Mouse (Mus musculus): ENCODE results near the gene Prkch. TPM values are rescaled to one million over a fixed set of nuclear protein-coding genes. Genes with fewer than 3 reads are reported as not detected.

Gene Prkch
- polyA plus RNA-seq, 1 experiment from 2014 or later, result 1.2 TPM

DNA sequence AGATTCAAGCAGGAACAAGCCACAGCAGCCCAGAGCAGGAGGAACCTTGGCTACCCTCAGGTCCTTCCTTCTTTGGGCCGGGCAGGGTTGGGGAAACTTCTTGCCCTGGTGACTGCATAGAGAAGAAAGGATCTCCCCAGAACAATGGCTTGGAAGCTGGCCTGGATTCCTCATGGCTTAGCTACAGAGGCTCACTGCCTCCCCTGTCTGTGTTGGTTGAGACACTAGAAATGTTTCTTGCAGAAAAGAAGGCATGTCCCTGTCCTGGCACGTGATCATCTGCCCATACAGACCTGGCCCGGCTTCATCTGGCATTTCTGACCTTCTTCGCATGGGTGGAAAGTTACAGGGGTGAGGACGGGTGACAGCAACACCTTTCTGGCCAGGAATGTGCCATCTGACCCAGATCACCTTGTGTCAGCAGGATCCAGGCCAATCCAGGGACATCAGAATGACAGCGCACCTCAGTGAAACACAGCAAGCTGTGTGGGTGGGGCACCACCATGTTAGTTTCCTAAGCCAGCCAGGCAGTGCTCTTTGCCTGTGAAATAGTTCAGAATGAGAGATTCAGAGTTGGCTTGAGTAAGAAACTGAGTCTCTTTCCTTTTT, 155.1 kb downstream of the Prkch start:
- DNase-seq (no peak), ATAC-seq (ENCODE audit: low read depth) (no peak)
- no peak overlapping the region for H3K4me2 ChIP-seq
- H3K9ac ChIP-seq, result no peak overlapping the region
- H3K27me3 ChIP-seq, result no peaks in the 10 kb centered on the region
- no peaks in the 10 kb centered on the region for H3K4me1 ChIP-seq (replicated peaks)
- no peaks in the 10 kb centered on the region for H3K9me3 ChIP-seq (replicated peaks)
- no peak overlapping the region for H3K4me3 ChIP-seq (replicated peaks)
- no peaks in the 10 kb centered on the region for H3K36me3 ChIP-seq
- 69% methylated on average over 6 of the region's 6 CpGs for WGBS (ENCODE audit: insufficient replicate concordance)
- no peak overlapping the region for H3K27ac ChIP-seq

DNA sequence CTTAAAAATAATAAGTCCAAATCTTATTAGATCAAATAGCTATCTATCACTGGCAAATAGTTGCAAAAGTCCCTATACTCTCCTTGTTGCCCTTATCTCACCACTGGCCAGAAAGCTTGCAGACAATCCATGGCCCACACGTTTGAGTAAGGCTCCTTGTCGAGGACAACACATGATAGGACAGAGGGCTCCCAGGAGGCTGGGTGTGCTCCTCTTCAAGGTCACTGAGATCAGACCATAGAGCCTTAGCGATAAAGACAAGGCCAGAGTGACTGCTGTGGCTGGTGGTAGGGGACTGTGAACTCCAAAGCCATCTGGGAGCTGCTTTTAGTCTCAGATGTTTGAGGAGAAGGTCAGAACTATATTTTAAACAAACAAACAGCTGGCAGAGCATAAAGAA, 158.0 kb downstream of the Prkch start:
- Histone ChIP-seq H3K4me3 (replicated peaks) (no peak overlapping the region), H3K9me3 (replicated peaks) (no peaks in the 10 kb centered on the region), H3K4me1 (replicated peaks) (no peaks in the 10 kb centered on the region), H3K27ac (no peak overlapping the region), H3K9ac (no peak overlapping the region), H3K36me3 (no peaks in the 10 kb centered on the region), H3K27me3 (no peaks in the 10 kb centered on the region), H3K4me2 (no peak overlapping the region)
- ATAC-seq (ENCODE audit: low read depth), result no peak
- 37% methylated on average over 3 of the region's 3 CpGs for WGBS (ENCODE audit: insufficient replicate concordance)
- no peak for DNase-seq

- DNase-seq, result no peak
- no peak overlapping the region for H3K9ac ChIP-seq
- ATAC-seq (ENCODE audit: low read depth), result no peak
- no peak overlapping the region for H3K27ac ChIP-seq
- no peaks in the 10 kb centered on the region for H3K4me1 ChIP-seq (replicated peaks)
- no peaks in the 10 kb centered on the region for H3K27me3 ChIP-seq
- no peak overlapping the region for H3K4me3 ChIP-seq (replicated peaks)
- no peak overlapping the region for H3K4me2 ChIP-seq
- H3K9me3 ChIP-seq (replicated peaks), result no peaks in the 10 kb centered on the region
- H3K36me3 ChIP-seq, result no peaks in the 10 kb centered on the region
These were observed 158.5 kb downstream of the Prkch start for GRCm38 (mm10) chr12:73743087-73743486.

- no peak overlapping the region for H3K4me2 ChIP-seq
- no peaks in the 10 kb centered on the region for H3K9me3 ChIP-seq (replicated peaks)
- 62% methylated on average over 6 of the region's 6 CpGs for WGBS (ENCODE audit: insufficient replicate concordance)
- no peaks in the 10 kb centered on the region for H3K36me3 ChIP-seq
- no peaks in the 10 kb centered on the region for H3K4me1 ChIP-seq (replicated peaks)
- no peak overlapping the region for H3K9ac ChIP-seq
- DNase-seq (no peak), ATAC-seq (ENCODE audit: low read depth) (no peak)
- H3K4me3 ChIP-seq (replicated peaks), result no peak overlapping the region
- no peak overlapping the region for H3K27ac ChIP-seq
- no peaks in the 10 kb centered on the region for H3K27me3 ChIP-seq
These were observed 161.5 kb downstream of the Prkch start for GRCm38 (mm10) chr12:73746072-73746471.

DNA sequence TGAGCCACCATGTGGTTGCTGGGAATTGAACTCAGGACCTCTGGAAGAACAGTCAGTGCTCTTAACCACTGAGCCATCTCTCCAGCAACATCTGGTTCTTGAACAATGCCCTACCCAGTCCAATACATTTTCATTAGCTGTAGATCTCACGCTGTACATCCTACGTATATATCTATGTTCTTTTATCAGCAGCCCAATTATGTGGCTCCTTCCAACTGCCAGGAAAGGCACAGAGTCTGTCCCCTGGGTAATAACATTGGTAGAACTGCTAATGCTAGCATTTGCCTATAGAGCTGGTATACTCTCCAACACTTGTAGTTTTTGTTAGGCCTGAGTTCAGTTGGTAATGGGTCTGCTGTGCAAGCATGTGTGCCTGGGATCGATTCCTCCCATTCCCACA, 163.8 kb downstream of the Prkch start:
- no peak for ATAC-seq (ENCODE audit: low read depth)
- no peak overlapping the region for H3K4me2 ChIP-seq
- 60% methylated on average over 3 of the region's 3 CpGs for WGBS (ENCODE audit: insufficient replicate concordance)

DNA sequence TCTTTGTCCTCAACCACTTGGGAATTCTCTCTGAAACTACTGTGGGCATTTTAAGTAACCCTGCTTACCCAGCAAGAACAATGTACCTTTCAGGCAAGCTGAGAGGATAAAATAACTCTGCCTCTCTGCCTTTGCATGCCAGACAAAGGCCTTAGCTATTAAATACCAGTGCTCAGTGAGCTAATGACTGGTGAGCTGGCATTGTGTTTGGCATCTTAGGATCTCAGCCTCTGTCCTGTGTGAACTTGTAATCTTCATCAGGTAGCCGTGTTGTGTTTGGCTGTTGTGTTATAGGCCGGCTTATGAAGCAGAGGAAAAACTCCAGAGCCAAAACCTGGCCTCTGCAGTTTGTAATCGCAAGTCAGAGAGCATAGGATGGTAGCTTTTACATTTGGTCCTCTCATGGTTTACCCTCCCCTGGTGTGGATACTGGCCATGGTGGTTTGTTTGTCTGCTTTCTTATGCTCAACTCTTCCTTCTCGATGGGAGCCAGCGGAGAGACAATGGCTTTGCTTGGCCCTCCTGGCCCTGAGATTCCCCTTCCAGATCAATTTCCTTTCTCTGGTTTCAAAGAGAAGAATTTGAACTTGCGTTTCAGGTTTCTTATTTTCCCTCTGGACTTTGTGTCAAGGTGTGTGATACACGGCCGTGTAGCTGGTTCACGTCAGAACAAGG, 170.0 kb downstream of the Prkch start:
- no peak overlapping the region for H3K9ac ChIP-seq
- 72% methylated on average over 9 of the region's 9 CpGs for WGBS (ENCODE audit: insufficient replicate concordance)
- no peaks in the 10 kb centered on the region for H3K9me3 ChIP-seq (replicated peaks)
- no peak overlapping the region for H3K4me3 ChIP-seq (replicated peaks)
- H3K27me3 ChIP-seq, result no peaks in the 10 kb centered on the region
- H3K36me3 ChIP-seq, result no peaks in the 10 kb centered on the region
- H3K4me2 ChIP-seq, result no peak overlapping the region
- DNase-seq, result no peak
- no peak overlapping the region for H3K27ac ChIP-seq
- ATAC-seq (ENCODE audit: low read depth), result no peak
- H3K4me1 ChIP-seq (replicated peaks), result no peaks in the 10 kb centered on the region

More for the DNA sequence above, 163.8 kb downstream of the Prkch start:
- no peak overlapping the region for H3K4me3 ChIP-seq (replicated peaks)
- DNase-seq, result no peak
- H3K4me1 ChIP-seq (replicated peaks), result no peaks in the 10 kb centered on the region
- H3K27me3 ChIP-seq, result no peaks in the 10 kb centered on the region
- H3K9me3 ChIP-seq (replicated peaks), result no peaks in the 10 kb centered on the region
- no peaks in the 10 kb centered on the region for H3K36me3 ChIP-seq
- no peak overlapping the region for H3K27ac ChIP-seq
- H3K9ac ChIP-seq, result no peak overlapping the region

DNA sequence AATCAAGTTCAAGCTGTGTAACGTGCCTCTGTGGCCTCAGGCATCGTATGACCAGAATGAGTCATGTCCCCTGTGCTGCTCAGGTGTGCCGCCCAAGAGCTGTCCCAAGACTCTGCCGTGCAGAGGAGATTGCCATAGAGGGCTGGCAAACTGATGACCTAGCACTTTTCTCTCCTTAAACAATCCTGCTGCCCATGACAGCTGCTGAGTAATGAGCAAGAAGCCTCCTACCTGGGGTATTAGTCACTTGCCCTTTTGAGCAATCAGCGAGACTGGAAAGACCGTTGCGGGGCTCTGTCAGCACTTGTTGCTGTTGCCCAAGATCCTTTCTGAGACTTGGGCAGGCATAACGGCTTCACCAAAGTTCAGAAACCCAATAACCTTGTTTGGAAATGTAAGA, 171.1 kb downstream of the Prkch start:
- Histone ChIP-seq H3K27me3 (no peaks in the 10 kb centered on the region), H3K4me1 (replicated peaks) (no peaks in the 10 kb centered on the region), H3K27ac (no peak overlapping the region), H3K36me3 (no peaks in the 10 kb centered on the region), H3K4me2 (no peak overlapping the region), H3K9ac (no peak overlapping the region), H3K9me3 (replicated peaks) (no peaks in the 10 kb centered on the region), H3K4me3 (replicated peaks) (no peak overlapping the region)
- DNase-seq, result no peak
- no peak for ATAC-seq (ENCODE audit: low read depth)
- WGBS (ENCODE audit: insufficient replicate concordance), result 70% methylated on average over 8 of the region's 8 CpGs

GRCm38 (mm10) chr12:73756527-73756926, 171.9 kb downstream of the Prkch start:
- no peaks in the 10 kb centered on the region for H3K9me3 ChIP-seq (replicated peaks)
- no peaks in the 10 kb centered on the region for H3K27me3 ChIP-seq
- H3K4me1 ChIP-seq (replicated peaks), result no peaks in the 10 kb centered on the region
- no peak overlapping the region for H3K4me3 ChIP-seq (replicated peaks)
- H3K27ac ChIP-seq, result no peak overlapping the region
- H3K9ac ChIP-seq, result no peak overlapping the region
- H3K36me3 ChIP-seq, result no peaks in the 10 kb centered on the region
- ATAC-seq (ENCODE audit: low read depth), result no peak
- 71% methylated on average over 6 of the region's 6 CpGs for WGBS (ENCODE audit: insufficient replicate concordance)
- no peak for DNase-seq
- H3K4me2 ChIP-seq, result no peak overlapping the region

GRCm38 (mm10) chr12:73762001-73762400, 177.4 kb downstream of the Prkch start:
- WGBS (ENCODE audit: insufficient replicate concordance), result 66% methylated on average over 6 of the region's 6 CpGs
- no peaks in the 10 kb centered on the region for H3K9me3 ChIP-seq (replicated peaks)
- ATAC-seq (ENCODE audit: low read depth), result no peak
- H3K36me3 ChIP-seq, result no peaks in the 10 kb centered on the region
- no peak overlapping the region for H3K4me2 ChIP-seq
- no peak overlapping the region for H3K4me3 ChIP-seq (replicated peaks)
- H3K27ac ChIP-seq, result no peak overlapping the region
- no peak for DNase-seq
- no peaks in the 10 kb centered on the region for H3K27me3 ChIP-seq
- no peak overlapping the region for H3K9ac ChIP-seq
- peaks cover 4% of the 10 kb centered on the region; the same call in 1 of the 2 replicates for H3K4me1 ChIP-seq (replicated peaks)

DNA sequence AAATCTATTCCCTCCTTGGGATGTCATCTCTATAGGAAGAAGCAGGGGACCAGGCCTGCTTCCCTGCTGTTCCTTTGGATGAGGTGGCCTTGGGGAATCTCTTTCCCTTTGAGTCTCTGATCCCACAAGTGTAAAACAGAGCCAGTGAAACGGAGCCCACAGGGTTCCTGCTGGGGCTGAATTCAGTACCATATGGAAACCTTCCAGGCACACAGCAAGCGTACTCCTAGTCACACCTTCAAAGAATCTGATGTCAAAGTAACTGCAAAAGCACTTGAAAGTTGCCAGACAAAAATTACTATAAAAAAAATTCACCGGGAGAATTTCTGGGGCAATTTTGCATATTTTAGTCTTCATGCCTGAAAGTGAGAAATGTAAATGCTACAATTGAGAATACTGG, 178.2 kb downstream of the Prkch start:
- H3K4me1 ChIP-seq (replicated peaks), result peaks cover 4% of the 10 kb centered on the region; the same call in 1 of the 2 replicates
- ATAC-seq (ENCODE audit: low read depth), result no peak
- H3K4me3 ChIP-seq (replicated peaks), result no peak overlapping the region

DNA sequence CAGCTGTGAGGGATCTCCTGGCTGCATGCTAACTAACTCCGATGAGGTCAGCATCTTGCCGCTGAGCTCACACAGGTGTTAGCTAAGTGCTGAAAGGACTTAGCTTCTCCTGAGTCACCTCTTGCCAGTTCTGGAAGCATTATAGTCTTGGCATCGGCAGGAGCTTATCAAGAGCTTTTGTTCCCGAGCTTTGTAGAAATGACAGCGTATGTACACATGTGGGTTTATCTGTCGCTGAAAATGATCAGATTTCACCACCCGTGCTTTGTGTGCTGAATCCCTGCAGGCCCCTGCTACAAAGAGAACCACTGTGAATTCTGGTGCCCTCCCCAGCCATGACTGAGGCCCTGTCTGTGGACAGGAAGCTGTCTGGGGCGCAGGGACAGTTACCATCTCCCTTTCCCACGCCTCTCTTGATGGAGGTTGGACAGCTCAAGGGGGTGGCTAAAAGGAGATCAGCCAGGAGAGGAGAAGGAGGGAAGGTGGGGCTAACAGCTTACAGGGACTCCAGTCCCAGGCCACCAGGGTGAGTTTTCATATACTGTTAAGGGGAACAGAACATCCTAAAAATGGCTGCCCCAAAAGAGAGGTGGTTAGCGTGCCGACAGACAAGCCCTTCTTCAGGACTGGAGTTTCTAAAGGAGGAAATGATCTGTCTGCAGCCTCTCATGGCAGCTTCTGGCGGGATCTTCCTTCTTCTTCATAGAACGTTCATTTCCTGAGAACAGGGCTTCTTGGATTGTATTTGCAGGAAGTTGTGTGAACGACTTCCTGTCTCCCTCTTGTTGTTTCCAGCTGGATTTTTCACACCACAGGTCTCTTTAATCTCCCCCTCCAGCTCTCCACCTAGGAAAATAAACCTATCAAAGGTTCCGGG, 180.3 kb downstream of the Prkch start:
- ATAC-seq (ENCODE audit: low read depth), result no peak
- no peak overlapping the region for H3K4me3 ChIP-seq (replicated peaks)
- H3K4me1 ChIP-seq (replicated peaks), result peaks cover 4% of the 10 kb centered on the region; the same call in 1 of the 2 replicates
- H3K36me3 ChIP-seq, result no peaks in the 10 kb centered on the region
- no peak overlapping the region for H3K4me2 ChIP-seq
- H3K9ac ChIP-seq, result no peak overlapping the region
- H3K27me3 ChIP-seq, result no peaks in the 10 kb centered on the region
- WGBS (ENCODE audit: insufficient replicate concordance), result 30% methylated on average over 15 of the region's 15 CpGs
- H3K27ac ChIP-seq, result no peak overlapping the region
- no peaks in the 10 kb centered on the region for H3K9me3 ChIP-seq (replicated peaks)
- DNase-seq, result no peak

More for the DNA sequence above, 178.2 kb downstream of the Prkch start:
- H3K27ac ChIP-seq, result no peak overlapping the region
- 66% methylated on average over 3 of the region's 3 CpGs for WGBS (ENCODE audit: insufficient replicate concordance)
- no peak overlapping the region for H3K4me2 ChIP-seq
- DNase-seq, result no peak
- H3K9me3 ChIP-seq (replicated peaks), result no peaks in the 10 kb centered on the region
- H3K9ac ChIP-seq, result no peak overlapping the region
- no peaks in the 10 kb centered on the region for H3K27me3 ChIP-seq
- H3K36me3 ChIP-seq, result no peaks in the 10 kb centered on the region
